Mouse (Mus musculus) limb, embryonic 12.5 days (tissue): ENCODE results near the gene Gm4175. TPM values are rescaled to one million over a fixed set of nuclear protein-coding genes. Genes with fewer than 3 reads are reported as not detected.
"Not testable (repeated sequence)": the region's sequence is repeated elsewhere in the genome, so short reads cannot be mapped to it uniquely, and the experiment has no call there.

Experiments used
- ATAC-seq: fragments of 200-750 bp; cut with Nextera tagmentation; 2 replicates; pipeline ENCODE4 v1.8.0; 2017; ENCODE audit warnings: low read depth, moderate TSS enrichment; ENCODE audit not compliant: insufficient number of reproducible peaks, insufficient read depth, low FRiP score, low TSS enrichment
- H3K27ac ChIP-seq: fragments of 300-500 bp; sonication (generic); 2 replicates; pipeline ENCODE4 v1.5.1; 2016; ENCODE audit warnings: mild to moderate bottlenecking, moderate library complexity
- H3K27me3 ChIP-seq: fragments of 300-500 bp; sonication (generic); 2 replicates; pipeline ENCODE4 v1.6.1; 2016; ENCODE audit warnings: mild to moderate bottlenecking, moderate library complexity
- H3K36me3 ChIP-seq: fragments of 300-500 bp; sonication (generic); 2 replicates; pipeline ENCODE4 v1.6.1; 2016; ENCODE audit warnings: mild to moderate bottlenecking, moderate library complexity
- H3K4me1 ChIP-seq: fragments of 300-500 bp; sonication (generic); replicated peaks from 2 replicates; pipeline ENCODE4 v1.6.1; 2016
- H3K4me2 ChIP-seq: fragments of 300-500 bp; sonication (generic); 2 replicates; pipeline ENCODE4 v1.6.1; 2016; ENCODE audit warnings: mild to moderate bottlenecking, moderate library complexity
- H3K4me3 ChIP-seq: fragments of 300-500 bp; sonication (generic); replicated peaks from 2 replicates; pipeline ENCODE4 v1.5.1; 2016; ENCODE audit warnings: mild to moderate bottlenecking
- H3K9ac ChIP-seq: fragments of 300-500 bp; sonication (generic); replicated peaks from 2 replicates; pipeline ENCODE4 v1.6.1; 2016; ENCODE audit warnings: mild to moderate bottlenecking, moderate library complexity
- H3K9me3 ChIP-seq: fragments of 300-500 bp; sonication (generic); 2 replicates; pipeline ENCODE4 v1.6.1; 2016; ENCODE audit warnings: mild to moderate bottlenecking, moderate library complexity
- WGBS: fragments of 180-500 bp; shearing (Covaris S2); methylation state at CpG from one replicate; pipeline ENCODE4 v1.1.7; 2016; 5-methylcytosine and 5-hydroxymethylcytosine counted together
- polyA plus RNA-seq: library from polyadenylated mRNA; unstranded; fragments of >200 nt; fragmentation: Nextera tagmentation; extraction: Ambion mirVana; gene quantifications from 2 replicates; pipeline ENCODE4 v1.2.1, GENCODE M21; 2016

The Gm4175 gene
- polyA plus RNA-seq: not detected in 2 replicates

DNA sequence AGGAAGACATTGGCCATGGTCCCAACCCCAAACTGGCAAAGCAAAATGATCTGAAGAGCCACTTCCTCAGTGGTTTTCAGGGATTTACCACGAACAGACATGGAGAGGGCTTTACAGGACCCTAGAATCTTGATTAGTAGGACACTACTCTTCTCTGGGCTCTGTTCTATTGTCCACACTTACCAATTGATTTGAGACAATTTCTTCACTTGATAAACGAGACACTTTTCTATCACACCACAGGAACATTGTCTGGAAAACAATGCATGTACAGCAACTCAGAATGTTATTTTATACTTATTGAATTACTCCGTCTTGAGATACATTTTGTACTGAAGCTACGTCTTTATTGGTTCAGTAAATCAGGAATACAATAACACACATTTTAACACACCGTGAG, at the start of gene Gm4175:
Gm4175 (minus strand) TSS at position 101 of the 400 bp plus-strand sequence.
- not testable (repeated sequence) for H3K27ac ChIP-seq, H3K36me3 ChIP-seq, H3K4me2 ChIP-seq, H3K27me3 ChIP-seq, H3K4me1 ChIP-seq, H3K9ac ChIP-seq, H3K9me3 ChIP-seq, H3K4me3 ChIP-seq, ATAC-seq
- no CpG with 5 or more reads among the region's 5 CpGs for whole genome bisulfite sequencing

DNA sequence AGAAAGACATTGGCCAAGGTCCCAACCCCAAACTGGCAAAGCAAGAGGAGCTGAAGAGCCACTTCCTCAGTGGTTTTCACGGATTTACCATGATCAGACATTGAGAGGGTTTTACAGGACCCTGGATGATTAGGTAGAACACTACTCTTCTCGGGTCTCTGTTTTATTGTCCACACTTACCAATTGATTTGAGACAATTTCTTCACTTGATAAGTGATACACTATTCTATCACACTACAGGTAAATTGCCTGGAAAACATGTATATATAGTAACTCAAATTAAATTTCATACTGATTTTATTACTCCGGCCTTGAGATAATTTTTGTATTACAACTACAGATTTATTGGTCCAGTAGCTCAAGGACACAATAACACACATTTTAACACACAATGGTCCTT, 35.4 kb upstream of the Gm4175 start, which contains the start of gene Gm4177:
Gm4177 (minus strand) TSS at position 101 of the 400 bp plus-strand sequence.
- H3K27me3 ChIP-seq, H3K36me3 ChIP-seq, H3K4me1 ChIP-seq, H3K4me2 ChIP-seq, H3K27ac ChIP-seq, H3K4me3 ChIP-seq, H3K9me3 ChIP-seq, H3K9ac ChIP-seq, ATAC-seq: not testable (repeated sequence)
- WGBS: no CpG with 5 or more reads among the region's 3 CpGs

Other genes with a start within 250 kb of the Gm4175 start
- gene Vmn1r130, start 249.7 kb downstream of the Gm4175 start, polyA plus RNA-seq: not detected in 2 replicates
- gene Vmn1r131, start 215.4 kb downstream of the Gm4175 start, polyA plus RNA-seq: not detected in 2 replicates
- not detected in 2 replicates for gene Vmn1r132, start 147.4 kb downstream of the Gm4175 start, polyA plus RNA-seq
- gene Gm4177, start 35.3 kb upstream of the Gm4175 start, polyA plus RNA-seq: not detected in 2 replicates
- not detected in 2 replicates for gene Vmn1r135, start 70.9 kb upstream of the Gm4175 start, polyA plus RNA-seq
- gene Gm5725, start 82.8 kb upstream of the Gm4175 start, polyA plus RNA-seq: not detected in 2 replicates
- not detected in 2 replicates for gene Gm5891, start 159.8 kb upstream of the Gm4175 start, polyA plus RNA-seq
- not detected in 2 replicates for gene Vmn1r137, start 233.1 kb upstream of the Gm4175 start, polyA plus RNA-seq